Mouse (Mus musculus) limb, embryonic 12.5 days (tissue): ENCODE results near the gene Foxl1. TPM values are rescaled to one million over a fixed set of nuclear protein-coding genes. Genes with fewer than 3 reads are reported as not detected.

Source experiments
- ATAC-seq: fragments of 200-750 bp; cut with Nextera tagmentation; 2 replicates; pipeline ENCODE4 v1.8.0; 2017; ENCODE audit warnings: low read depth, moderate TSS enrichment; ENCODE audit not compliant: insufficient number of reproducible peaks, insufficient read depth, low FRiP score, low TSS enrichment
- H3K27ac ChIP-seq: fragments of 300-500 bp; sonication (generic); 2 replicates; pipeline ENCODE4 v1.5.1; 2016; ENCODE audit warnings: mild to moderate bottlenecking, moderate library complexity
- H3K27me3 ChIP-seq: fragments of 300-500 bp; sonication (generic); 2 replicates; pipeline ENCODE4 v1.6.1; 2016; ENCODE audit warnings: mild to moderate bottlenecking, moderate library complexity
- H3K36me3 ChIP-seq: fragments of 300-500 bp; sonication (generic); 2 replicates; pipeline ENCODE4 v1.6.1; 2016; ENCODE audit warnings: mild to moderate bottlenecking, moderate library complexity
- H3K4me1 ChIP-seq: fragments of 300-500 bp; sonication (generic); replicated peaks from 2 replicates; pipeline ENCODE4 v1.6.1; 2016
- H3K4me2 ChIP-seq: fragments of 300-500 bp; sonication (generic); 2 replicates; pipeline ENCODE4 v1.6.1; 2016; ENCODE audit warnings: mild to moderate bottlenecking, moderate library complexity
- H3K4me3 ChIP-seq: fragments of 300-500 bp; sonication (generic); replicated peaks from 2 replicates; pipeline ENCODE4 v1.5.1; 2016; ENCODE audit warnings: mild to moderate bottlenecking
- H3K9ac ChIP-seq: fragments of 300-500 bp; sonication (generic); replicated peaks from 2 replicates; pipeline ENCODE4 v1.6.1; 2016; ENCODE audit warnings: mild to moderate bottlenecking, moderate library complexity
- H3K9me3 ChIP-seq: fragments of 300-500 bp; sonication (generic); 2 replicates; pipeline ENCODE4 v1.6.1; 2016; ENCODE audit warnings: mild to moderate bottlenecking, moderate library complexity
- WGBS: fragments of 180-500 bp; shearing (Covaris S2); methylation state at CpG from one replicate; pipeline ENCODE4 v1.1.7; 2016; 5-methylcytosine and 5-hydroxymethylcytosine counted together
- polyA plus RNA-seq: library from polyadenylated mRNA; unstranded; fragments of >200 nt; fragmentation: Nextera tagmentation; extraction: Ambion mirVana; gene quantifications from 2 replicates; pipeline ENCODE4 v1.2.1, GENCODE M21; 2016

The Foxl1 gene
- polyA plus RNA-seq, result 0.08 TPM in 2 replicates

GRCm38 (mm10) chr8:121127756-121128375 is at the start of gene Foxl1:
Gene Foxl1, plus strand, starts transcription at chr8:121127940.
- Histone ChIP-seq H3K4me1 (peaks cover 47% of the 10 kb centered on the region), H3K9ac (peak within 1 kb of the TSS; percentile 51), H3K27ac (no peak within 1 kb of the TSS), H3K27me3 (peaks cover 98% of the 10 kb centered on the region), H3K4me2 (peak within 1 kb of the TSS; percentile 48), H3K4me3 (peak within 1 kb of the TSS; percentile 30), H3K36me3 (no peaks in the 10 kb centered on the region), H3K9me3 (no peaks in the 10 kb centered on the region)
- WGBS, result 2% methylated on average over 43 of the region's 43 CpGs
- ATAC-seq, result no peak

GRCm38 (mm10) chr8:121078721-121079120 is 49.0 kb upstream of the Foxl1 start:
- H3K4me1 ChIP-seq, result peaks cover 36% of the 10 kb centered on the region
- no peaks in the 10 kb centered on the region for H3K9me3 ChIP-seq
- H3K27ac ChIP-seq, result no peak overlapping the region
- no peak overlapping the region for H3K4me3 ChIP-seq
- no peak overlapping the region for H3K9ac ChIP-seq
- no peaks in the 10 kb centered on the region for H3K36me3 ChIP-seq
- peaks cover 100% of the 10 kb centered on the region for H3K27me3 ChIP-seq
- 7% methylated on average over 14 of the region's 14 CpGs for WGBS
- H3K4me2 ChIP-seq, result no peak overlapping the region
- no peak for ATAC-seq

- Histone ChIP-seq H3K4me1 (peaks cover 36% of the 10 kb centered on the region), H3K9me3 (no peaks in the 10 kb centered on the region), H3K4me3 (no peak overlapping the region), H3K4me2 (no peak overlapping the region), H3K36me3 (no peaks in the 10 kb centered on the region), H3K27ac (no peak overlapping the region), H3K27me3 (peaks cover 100% of the 10 kb centered on the region), H3K9ac (no peak overlapping the region)
- under 1% methylated on average over 7 of the region's 7 CpGs for WGBS
- no peak for ATAC-seq
Observed at GRCm38 (mm10) chr8:121079201-121079600, 48.5 kb upstream of the Foxl1 start.

GRCm38 (mm10) chr8:121079944-121080343 is 47.8 kb upstream of the Foxl1 start:
- ATAC-seq, result no peak
- Histone ChIP-seq H3K36me3 (no peaks in the 10 kb centered on the region), H3K9ac (no peak overlapping the region), H3K9me3 (no peaks in the 10 kb centered on the region), H3K4me3 (no peak overlapping the region), H3K27ac (no peak overlapping the region), H3K4me2 (no peak overlapping the region), H3K27me3 (peaks cover 100% of the 10 kb centered on the region), H3K4me1 (peaks cover 36% of the 10 kb centered on the region)
- 3% methylated on average over 12 of the region's 12 CpGs for WGBS

GRCm38 (mm10) chr8:121080361-121081090 is 47.2 kb upstream of the Foxl1 start:
- no peak for ATAC-seq
- Histone ChIP-seq H3K9me3 (no peaks in the 10 kb centered on the region), H3K9ac (no peak overlapping the region), H3K27me3 (peaks cover 100% of the 10 kb centered on the region), H3K4me3 (peak overlapping the region; percentile 25), H3K4me1 (peaks cover 37% of the 10 kb centered on the region), H3K36me3 (no peaks in the 10 kb centered on the region), H3K27ac (no peak overlapping the region), H3K4me2 (peak overlapping the region; percentile 23; the same call in 1 of the 2 replicates)
- under 1% methylated on average over 49 of the region's 49 CpGs for WGBS

- Histone ChIP-seq H3K27me3 (peaks cover 100% of the 10 kb centered on the region), H3K9ac (no peak overlapping the region), H3K36me3 (no peaks in the 10 kb centered on the region), H3K4me1 (peaks cover 37% of the 10 kb centered on the region), H3K4me3 (no peak overlapping the region), H3K4me2 (no peak overlapping the region), H3K27ac (no peak overlapping the region), H3K9me3 (no peaks in the 10 kb centered on the region)
- WGBS, result 3% methylated on average over 7 of the region's 7 CpGs
- no peak for ATAC-seq
Observed at GRCm38 (mm10) chr8:121081398-121081797, 46.3 kb upstream of the Foxl1 start.

GRCm38 (mm10) chr8:121082218-121083092 is 45.3 kb upstream of the Foxl1 start:
- Histone ChIP-seq H3K36me3 (no peaks in the 10 kb centered on the region), H3K27ac (no peak overlapping the region), H3K9me3 (no peaks in the 10 kb centered on the region), H3K9ac (no peak overlapping the region), H3K4me2 (peak overlapping the region; percentile 99), H3K4me1 (peaks cover 37% of the 10 kb centered on the region), H3K27me3 (peaks cover 100% of the 10 kb centered on the region), H3K4me3 (peak overlapping the region; percentile 57)
- WGBS, result 2% methylated on average over 57 of the region's 57 CpGs
- ATAC-seq, result no peak

- H3K27ac ChIP-seq, result no peak overlapping the region
- H3K27me3 ChIP-seq, result peaks cover 99% of the 10 kb centered on the region
- peak overlapping the region; percentile 58 for H3K9ac ChIP-seq
- WGBS, result under 1% methylated on average over 89 of the region's 89 CpGs
- H3K36me3 ChIP-seq, result no peaks in the 10 kb centered on the region
- ATAC-seq, result no peak
- H3K4me1 ChIP-seq, result peaks cover 37% of the 10 kb centered on the region
- no peaks in the 10 kb centered on the region for H3K9me3 ChIP-seq
- H3K4me3 ChIP-seq, result peak overlapping the region; percentile 57
- H3K4me2 ChIP-seq, result peak overlapping the region; percentile 99
Observed at GRCm38 (mm10) chr8:121083093-121083935, 44.4 kb upstream of the Foxl1 start.

GRCm38 (mm10) chr8:121083936-121084209 is 43.9 kb upstream of the Foxl1 start:
- Histone ChIP-seq H3K9me3 (no peaks in the 10 kb centered on the region), H3K27me3 (peaks cover 99% of the 10 kb centered on the region), H3K9ac (peak overlapping the region; percentile 58), H3K27ac (no peak overlapping the region), H3K4me2 (peak overlapping the region; percentile 99), H3K4me3 (peak overlapping the region; percentile 57), H3K4me1 (peaks cover 37% of the 10 kb centered on the region), H3K36me3 (no peaks in the 10 kb centered on the region)
- ATAC-seq, result no peak
- WGBS, result 1% methylated on average over 14 of the region's 27 CpGs

GRCm38 (mm10) chr8:121084210-121084951 is 43.4 kb upstream of the Foxl1 start, which contains the start of gene Foxf1:
Gene Foxf1, plus strand, starts transcription at chr8:121084386.
- Histone ChIP-seq H3K4me1 (peaks cover 37% of the 10 kb centered on the region), H3K27me3 (peaks cover 99% of the 10 kb centered on the region), H3K27ac (no peak within 1 kb of the TSS), H3K9me3 (no peaks in the 10 kb centered on the region), H3K4me2 (peak within 1 kb of the TSS; percentile 99), H3K4me3 (peak within 1 kb of the TSS; percentile 57), H3K9ac (peak within 1 kb of the TSS; percentile 58), H3K36me3 (no peaks in the 10 kb centered on the region)
- 0% methylated on average over 56 of the region's 83 CpGs for WGBS
- no peak for ATAC-seq
